Mouse (Mus musculus): Measurements from ENCODE around the gene Cep19. TPM values are rescaled to one million over a fixed set of nuclear protein-coding genes. Genes with fewer than 3 reads are reported as not detected.

Cep19 gene
- polyA plus RNA-seq, 1 experiment = 10.1 TPM

GRCm38 (mm10) chr16:32105698-32106097 lies 6.1 kb downstream of the Cep19 start:
- 93% methylated on average over 1 of the region's 1 CpGs for WGBS
- DNase-seq (ENCODE audit: low read depth, low spot score) = no peak

DNA sequence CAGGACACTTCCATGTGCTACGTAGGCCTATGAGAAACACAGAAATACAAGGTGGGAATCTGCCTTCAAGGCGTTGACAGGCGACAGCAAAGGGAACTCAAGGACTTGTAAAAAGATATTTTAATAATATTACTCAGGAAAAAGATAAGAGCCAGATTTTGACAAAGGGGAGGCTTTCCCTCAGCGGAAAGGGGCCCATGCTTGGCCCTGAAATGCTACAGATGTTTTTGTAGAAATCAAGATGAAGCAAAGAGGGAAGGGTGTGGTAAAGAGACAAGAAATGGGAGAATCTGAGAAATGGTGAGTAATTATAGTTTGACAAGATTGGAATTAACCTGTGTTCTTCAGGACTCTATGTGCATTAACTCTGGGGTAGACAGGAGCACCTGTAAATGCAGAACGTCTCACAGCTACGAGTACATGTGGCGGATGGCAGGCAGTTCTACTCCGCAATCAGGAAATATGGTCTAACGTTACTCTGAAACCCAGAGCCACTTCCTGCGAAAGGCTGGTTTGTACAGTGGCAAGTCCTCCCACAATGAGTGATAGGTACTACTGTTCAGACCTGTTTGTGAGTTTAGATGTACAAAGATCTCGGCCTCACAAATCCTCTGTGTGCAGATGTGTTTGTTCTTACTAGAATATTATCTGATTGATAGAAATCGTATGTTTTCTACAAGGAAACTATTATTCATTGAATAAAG lies 7.9 kb downstream of the Cep19 start:
- DNase-seq (ENCODE audit: low read depth, low spot score) = no peak
- 78% methylated on average over 12 of the region's 12 CpGs for WGBS

- DNase-seq (ENCODE audit: low read depth, low spot score) = no peak
- 74% methylated on average over 7 of the region's 7 CpGs for WGBS
These were observed 8.6 kb downstream of the Cep19 start for GRCm38 (mm10) chr16:32108170-32108569.

DNA sequence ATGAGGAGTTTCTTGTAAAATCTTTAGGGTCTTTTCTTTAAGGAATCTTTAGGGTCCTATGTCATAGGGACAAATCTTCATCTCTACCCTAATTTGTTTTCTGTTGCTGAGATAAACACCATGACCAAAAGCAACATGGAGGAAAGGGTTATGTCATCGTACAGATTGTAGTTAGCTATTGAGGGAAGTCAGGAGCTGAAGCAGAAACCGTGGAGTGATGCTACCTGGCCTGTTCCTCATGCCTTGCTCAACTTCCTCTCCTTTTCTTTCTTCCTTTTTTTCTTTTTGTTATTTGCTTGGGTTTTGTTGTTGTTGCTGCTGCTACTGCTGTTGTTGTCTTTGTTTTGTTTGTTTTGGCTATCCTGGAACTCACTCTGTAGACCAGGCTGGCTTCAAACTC lies 9.0 kb downstream of the Cep19 start:
- 79% methylated on average over 2 of the region's 2 CpGs for WGBS

DNA sequence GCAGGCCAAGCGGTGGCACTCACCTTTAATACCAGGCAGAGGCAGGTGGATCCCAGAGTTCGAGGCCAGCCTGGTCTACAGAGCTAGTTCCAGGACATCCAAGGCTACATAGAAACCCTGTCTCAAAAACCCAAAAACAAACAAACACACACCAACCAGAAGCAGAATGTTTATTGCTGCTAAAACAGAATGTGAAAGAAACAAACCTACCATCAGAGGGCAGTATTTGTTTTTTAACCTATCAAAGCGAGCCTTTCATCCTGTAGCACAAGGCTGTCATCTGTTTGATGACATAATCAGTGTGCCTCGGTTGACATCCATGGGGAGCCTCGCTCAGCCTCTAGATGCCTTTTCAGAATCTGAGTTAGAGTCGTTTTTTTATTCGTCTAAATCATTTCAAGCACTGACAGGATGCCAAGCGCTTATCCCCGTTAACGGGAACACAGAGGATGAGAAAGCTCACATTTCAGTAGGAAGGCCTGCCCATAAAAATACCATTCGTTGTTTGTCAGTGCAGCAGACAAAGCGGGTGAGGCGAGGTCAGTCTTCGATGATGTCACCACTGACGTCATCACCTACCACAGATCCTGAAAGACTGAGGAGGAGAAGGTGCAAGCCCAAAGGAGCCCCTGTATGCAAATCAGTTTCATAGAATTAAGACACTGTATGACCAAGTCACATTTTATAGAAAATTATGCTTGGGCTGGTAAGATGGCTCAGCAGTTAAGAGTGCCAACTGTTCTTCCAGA lies 11.5 kb downstream of the Cep19 start:
- DNase-seq (ENCODE audit: low read depth, low spot score) = no peak
- WGBS = 52% methylated on average over 15 of the region's 15 CpGs

More for the DNA sequence above, 9.0 kb downstream of the Cep19 start:
- DNase-seq (ENCODE audit: low read depth, low spot score) = no peak

- WGBS = 44% methylated on average over 23 of the region's 23 CpGs
- DNase-seq (ENCODE audit: low read depth, low spot score) = no peak
These were observed 14.1 kb downstream of the Cep19 start for GRCm38 (mm10) chr16:32113541-32114218.

DNA sequence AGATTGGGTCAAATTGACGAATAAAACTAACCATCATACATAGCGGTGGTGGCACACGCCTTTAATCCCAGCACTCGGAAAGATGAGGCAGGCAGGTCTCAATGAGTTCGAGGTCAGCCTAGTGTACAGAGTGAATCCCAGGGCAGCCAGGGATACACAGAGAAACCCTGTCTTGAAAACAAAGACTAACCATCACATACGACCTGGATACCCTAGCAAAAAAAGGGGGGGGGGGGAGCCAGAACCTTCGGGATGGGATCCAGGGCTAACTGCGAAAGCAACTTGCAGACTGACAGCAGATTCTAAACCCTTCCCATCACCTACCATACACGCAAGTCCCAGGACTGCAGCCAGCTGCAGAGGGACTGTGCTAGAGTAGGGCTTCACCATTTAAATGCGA lies 14.8 kb downstream of the Cep19 start:
- 92% methylated on average over 10 of the region's 10 CpGs for WGBS
- no peak for DNase-seq (ENCODE audit: low read depth, low spot score)

- 12% methylated on average over 15 of the region's 15 CpGs for WGBS
- no peak for DNase-seq (ENCODE audit: low read depth, low spot score)
These were observed 15.5 kb downstream of the Cep19 start for GRCm38 (mm10) chr16:32114968-32115695.

GRCm38 (mm10) chr16:32115781-32116180 lies 16.2 kb downstream of the Cep19 start:
- no peak for DNase-seq (ENCODE audit: low read depth, low spot score)
- WGBS = 33% methylated on average over 6 of the region's 6 CpGs

- WGBS = 23% methylated on average over 5 of the region's 5 CpGs
- DNase-seq (ENCODE audit: low read depth, low spot score) = no peak
These were observed 16.6 kb downstream of the Cep19 start for GRCm38 (mm10) chr16:32116186-32116585.

DNA sequence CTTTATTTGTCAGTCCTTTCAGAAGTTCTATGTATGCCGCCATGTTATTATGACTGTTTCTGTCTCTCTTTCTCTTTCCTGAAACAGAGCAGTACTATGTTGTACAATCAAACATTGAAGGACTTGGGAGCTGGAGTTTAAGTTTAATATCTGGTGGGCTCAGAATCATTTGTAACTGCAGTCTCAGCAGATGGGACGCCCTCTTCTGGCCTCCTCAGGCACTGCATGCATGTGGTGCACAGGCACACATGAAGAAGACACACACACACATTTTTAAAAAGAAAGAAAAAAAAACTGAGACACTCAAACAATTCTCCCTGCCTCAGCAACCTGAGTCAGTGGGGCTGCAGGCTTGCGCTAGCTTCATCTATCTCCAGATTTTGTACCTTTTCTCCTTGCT lies 20.9 kb downstream of the Cep19 start:
- WGBS = 83% methylated on average over 3 of the region's 3 CpGs

GRCm38 (mm10) chr16:32124020-32124419 lies 24.4 kb downstream of the Cep19 start:
- no peak for DNase-seq (ENCODE audit: low read depth, low spot score)
- 81% methylated on average over 7 of the region's 7 CpGs for WGBS

More for the DNA sequence above, 20.9 kb downstream of the Cep19 start:
- no peak for DNase-seq (ENCODE audit: low read depth, low spot score)

DNA sequence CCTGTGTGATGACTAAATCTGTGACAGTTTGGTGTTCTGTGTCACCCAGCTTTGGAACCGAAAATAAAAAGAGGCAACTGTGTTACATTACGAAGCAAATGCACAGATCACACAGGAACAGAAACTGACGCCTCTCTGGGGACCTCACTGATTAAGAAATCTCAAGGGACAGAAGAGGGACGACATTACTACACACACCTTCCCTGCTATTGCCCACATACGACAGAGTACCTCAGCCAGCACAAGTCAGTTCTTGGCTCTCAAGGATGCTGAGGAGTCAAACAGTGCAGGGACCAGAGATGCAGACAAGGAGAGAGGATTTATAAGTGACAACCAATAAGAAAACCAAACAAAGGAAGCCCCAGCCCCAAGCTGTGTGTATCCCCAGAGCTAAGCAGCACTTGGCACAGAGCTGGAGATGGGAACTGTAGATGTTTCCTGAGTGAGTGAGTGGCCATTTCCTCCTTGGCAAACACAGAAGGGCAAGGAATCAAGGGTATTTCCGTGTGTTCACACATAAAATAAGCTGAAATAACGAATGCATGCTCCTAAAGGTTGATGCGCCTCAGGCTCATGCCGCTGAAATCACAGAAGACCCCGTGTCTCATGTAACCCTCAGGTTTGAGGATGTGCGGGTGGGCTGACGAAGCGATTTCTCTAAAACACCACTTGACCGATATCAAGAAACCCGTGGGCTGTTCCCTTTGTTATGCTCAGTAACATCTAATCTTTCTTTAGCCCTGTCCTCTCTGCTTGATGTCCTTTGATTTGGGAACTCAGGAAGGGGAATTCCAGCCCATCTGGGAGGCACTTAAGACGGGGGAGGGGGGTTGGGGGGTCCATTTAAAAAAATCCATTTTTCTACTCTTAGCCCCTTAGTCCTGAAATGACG lies 25.1 kb downstream of the Cep19 start:
- DNase-seq (ENCODE audit: low read depth, low spot score) = no peak
- 64% methylated on average over 17 of the region's 17 CpGs for WGBS

- WGBS = 83% methylated on average over 3 of the region's 3 CpGs
- DNase-seq (ENCODE audit: low read depth, low spot score) = no peak
These were observed 25.8 kb downstream of the Cep19 start for GRCm38 (mm10) chr16:32125364-32125763.

DNA sequence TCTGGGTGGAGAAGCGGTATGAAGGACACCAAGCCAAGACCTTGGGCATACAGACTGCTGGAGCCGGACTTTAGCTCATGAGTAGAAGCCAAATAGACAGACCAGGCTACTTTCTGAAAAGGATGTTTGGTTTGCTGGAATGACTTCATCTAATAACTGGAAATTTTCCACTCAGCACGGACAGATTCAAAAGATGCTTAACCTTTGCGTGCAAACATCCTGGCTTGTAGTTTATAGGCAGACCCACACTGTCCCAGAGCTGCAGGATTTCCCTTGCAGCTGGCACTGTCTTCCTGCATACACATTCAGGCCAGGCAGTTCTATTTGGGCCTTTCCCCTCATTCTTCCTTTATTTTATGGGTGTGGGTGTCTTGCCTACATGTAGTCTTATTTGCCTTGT lies 27.4 kb downstream of the Cep19 start:
- DNase-seq (ENCODE audit: low read depth, low spot score) = no peak

DNA sequence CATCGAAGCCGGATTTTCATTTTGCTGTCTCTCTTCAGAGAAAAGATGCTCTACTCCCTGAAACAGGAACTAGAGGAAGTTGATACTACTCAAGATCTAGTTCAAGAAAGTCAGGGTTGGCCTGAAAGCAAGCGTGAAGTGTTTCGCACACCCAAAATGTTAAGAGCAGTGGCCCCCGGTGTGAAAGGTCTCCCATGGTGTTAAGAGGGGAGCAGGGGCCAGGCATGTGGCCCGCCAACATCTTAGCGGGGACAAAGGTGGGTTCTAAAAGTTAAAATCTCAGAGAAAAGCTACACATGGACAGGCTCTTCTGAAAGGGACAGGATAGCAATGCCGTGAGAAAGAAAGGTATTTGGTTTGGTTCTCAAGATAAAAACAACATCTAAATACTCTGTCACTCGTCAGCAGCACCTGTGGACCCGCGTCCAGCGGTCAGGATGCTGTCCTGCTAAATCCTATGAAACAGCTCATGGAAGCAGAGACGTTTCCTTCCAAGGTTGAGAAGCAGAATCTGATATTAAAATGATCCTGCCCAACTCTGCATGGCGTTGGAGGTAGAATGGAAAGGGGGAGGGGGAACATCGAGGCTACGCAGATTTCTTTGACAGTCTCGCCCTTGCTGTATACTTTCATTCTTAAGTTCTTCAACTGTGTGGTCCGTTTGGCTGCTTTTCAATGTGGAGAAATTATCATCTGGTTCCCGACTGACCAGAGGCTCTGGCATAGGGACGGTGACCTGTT lies 30.0 kb downstream of the Cep19 start:
- DNase-seq (ENCODE audit: low read depth, low spot score) = no peak
- 59% methylated on average over 20 of the region's 20 CpGs for WGBS

More for the DNA sequence above, 27.4 kb downstream of the Cep19 start:
- WGBS = 68% methylated on average over 4 of the region's 4 CpGs

DNA sequence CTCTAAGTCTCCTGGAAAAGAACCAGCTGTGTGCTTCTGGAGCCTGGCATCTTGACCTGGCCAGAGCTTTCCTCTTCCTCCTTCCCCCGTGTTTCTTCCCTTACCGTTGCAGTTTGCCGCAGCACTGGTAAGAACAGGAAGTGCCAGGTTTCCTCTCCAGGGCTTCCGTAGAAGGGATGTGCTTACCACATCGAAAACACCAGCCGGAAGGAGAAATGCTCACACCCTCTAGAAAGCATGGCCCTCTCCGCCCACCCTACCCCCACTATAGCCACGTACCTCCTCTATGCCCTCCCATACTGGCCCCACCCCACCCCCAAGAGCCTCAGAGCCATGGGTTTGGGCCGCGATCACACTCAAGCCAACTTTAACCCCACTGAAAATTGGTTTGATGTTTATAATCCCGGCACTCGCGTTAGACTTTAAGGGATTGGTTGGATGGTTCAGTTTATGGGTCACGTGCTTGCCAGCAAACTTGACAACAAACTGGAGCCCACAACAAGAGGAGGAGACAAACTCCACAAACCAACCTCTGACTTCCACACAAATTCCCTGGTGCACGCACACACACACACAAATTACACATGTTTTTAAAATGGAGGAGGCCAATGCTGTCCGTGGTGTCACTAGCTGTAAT lies 30.7 kb downstream of the Cep19 start:
- no peak for DNase-seq (ENCODE audit: low read depth, low spot score)
- 49% methylated on average over 16 of the region's 16 CpGs for WGBS

GRCm38 (mm10) chr16:32133148-32133547 lies 33.5 kb downstream of the Cep19 start:
- WGBS = 71% methylated on average over 3 of the region's 3 CpGs

More at GRCm38 (mm10) chr16:32133148-32133547, 33.5 kb downstream of the Cep19 start:
- DNase-seq (ENCODE audit: low read depth, low spot score) = no peak
